Mouse (Mus musculus): ENCODE results near the gene Zfp239.

Zfp239 gene

GRCm38 (mm10) chr6:117878700-117879407 is 17.0 kb downstream of the Zfp239 start:
- in situ Hi-C loops (cut with MboI, MseI) = loop anchor here (25.0 kb wide), 1 partner anchor 1508 kb away; no protein-coding TSS in a partner anchor

- in situ Hi-C loops (cut with MboI, MseI) = loop anchor here (25.0 kb wide), 1 partner anchor 1508 kb away; no protein-coding TSS in a partner anchor
Measured at GRCm38 (mm10) chr6:117879408-117880115, 17.7 kb downstream of the Zfp239 start.

GRCm38 (mm10) chr6:117880394-117880838 is 18.5 kb downstream of the Zfp239 start:
- in situ Hi-C loops (cut with MboI, MseI) = loop anchor here (25.0 kb wide), 1 partner anchor 1507 kb away; no protein-coding TSS in a partner anchor

GRCm38 (mm10) chr6:117881229-117881628 is 19.3 kb downstream of the Zfp239 start:
- in situ Hi-C loops (cut with MboI, MseI) = loop anchor here (25.0 kb wide), 1 partner anchor 1506 kb away; no protein-coding TSS in a partner anchor

- in situ Hi-C loops (cut with MboI, MseI) = loop anchor here (25.0 kb wide), 1 partner anchor 1505 kb away; no protein-coding TSS in a partner anchor
Measured at GRCm38 (mm10) chr6:117881997-117882396, 20.1 kb downstream of the Zfp239 start.

- in situ Hi-C loops (cut with MboI, MseI) = loop anchor here (25.0 kb wide), 1 partner anchor 1501 kb away; no protein-coding TSS in a partner anchor
Measured at GRCm38 (mm10) chr6:117885943-117886342, 24.0 kb downstream of the Zfp239 start.

GRCm38 (mm10) chr6:117888032-117888431 is 26.1 kb downstream of the Zfp239 start:
- in situ Hi-C loops (cut with MboI, MseI) = loop anchor here (25.0 kb wide), 1 partner anchor 1499 kb away; no protein-coding TSS in a partner anchor

- in situ Hi-C loops (cut with MboI, MseI) = loop anchor here (25.0 kb wide), 1 partner anchor 1499 kb away; no protein-coding TSS in a partner anchor
Measured at GRCm38 (mm10) chr6:117888642-117889096, 26.8 kb downstream of the Zfp239 start.

- in situ Hi-C loops (cut with MboI, MseI) = loop anchor here (25.0 kb wide), 1 partner anchor 1497 kb away; no protein-coding TSS in a partner anchor
Measured at GRCm38 (mm10) chr6:117890257-117890656, 28.4 kb downstream of the Zfp239 start.

- in situ Hi-C loops (cut with MboI, MseI) = loop anchor here (25.0 kb wide), 1 partner anchor 1496 kb away; no protein-coding TSS in a partner anchor
Measured at GRCm38 (mm10) chr6:117891369-117892160, 29.7 kb downstream of the Zfp239 start.

- in situ Hi-C loops (cut with MboI, MseI) = loop anchor here (25.0 kb wide), 1 partner anchor 1495 kb away; no protein-coding TSS in a partner anchor
Measured at GRCm38 (mm10) chr6:117892386-117892785, 30.5 kb downstream of the Zfp239 start.

- in situ Hi-C loops (cut with MboI, MseI) = loop anchor here (25.0 kb wide), 1 partner anchor 1494 kb away; no protein-coding TSS in a partner anchor
Measured at GRCm38 (mm10) chr6:117893435-117893834, 31.5 kb downstream of the Zfp239 start.

GRCm38 (mm10) chr6:117897800-117898199 is 35.9 kb downstream of the Zfp239 start:
- in situ Hi-C loops (cut with MboI, MseI) = loop anchor here (25.0 kb wide), 1 partner anchor 1490 kb away; no protein-coding TSS in a partner anchor

- in situ Hi-C loops (cut with MboI, MseI) = loop anchor here (10.0 kb wide), 1 partner anchor 1906 kb away; the partner anchor contains the start of gene Plxnd1
Measured at GRCm38 (mm10) chr6:117900126-117901080, 38.5 kb downstream of the Zfp239 start, which contains the start of gene Hnrnpf. TSS of gene Hnrnpf (plus strand) at chr6:117900324.

GRCm38 (mm10) chr6:117901510-117902402 is 39.9 kb downstream of the Zfp239 start:
- in situ Hi-C loops (cut with MboI, MseI) = loop anchor here (10.0 kb wide), 1 partner anchor 1907 kb away; the partner anchor contains the start of gene Plxnd1

- in situ Hi-C loops (cut with MboI, MseI) = loop anchor here (10.0 kb wide), 1 partner anchor 1908 kb away; the partner anchor contains the start of gene Plxnd1
Measured at GRCm38 (mm10) chr6:117902556-117902955, 40.7 kb downstream of the Zfp239 start.

GRCm38 (mm10) chr6:117903836-117904235 is 41.9 kb downstream of the Zfp239 start:
- in situ Hi-C loops (cut with MboI, MseI) = loop anchor here (10.0 kb wide), 1 partner anchor 1909 kb away; the partner anchor contains the start of gene Plxnd1

Measured in regulatory T cell (primary cell).